Mouse (Mus musculus) brain, embryonic 14.5 days (tissue): ENCODE results near the gene Gm10300. TPM values are rescaled to one million over a fixed set of nuclear protein-coding genes. Genes with fewer than 3 reads are reported as not detected.

Source experiments
- DNase-seq: peaks from one replicate; pipeline ENCODE4 v3.0.0-alpha.2; 2011; ENCODE audit warnings: low read depth
- CTCF ChIP-seq: fragments of 200-500 bp; IDR thresholded peaks from 2 replicates; pipeline ENCODE4 v1.5.1; 2012; ENCODE audit warnings: inconsistent platforms, mild to moderate bottlenecking, moderate library complexity, borderline replicate concordance; ENCODE audit not compliant: insufficient read depth, insufficient read length; ENCODE audit errors: extremely low read depth
- POLR2A ChIP-seq: fragments of 200-500 bp; IDR thresholded peaks from 2 replicates; pipeline ENCODE4 v1.6.1; 2012; ENCODE audit warnings: mild to moderate bottlenecking, inconsistent platforms, borderline replicate concordance; ENCODE audit not compliant: poor library complexity, insufficient read depth, insufficient read length, severe bottlenecking; ENCODE audit errors: extremely low read depth
- polyA plus RNA-seq: library from polyadenylated mRNA; depleted of rRNA; stranded (reverse); fragments of >200 nt; gene quantifications from 2 replicates; pipeline ENCODE4 v1.2.3, GENCODE M21; 2012

The Gm10300 gene
- polyA plus RNA-seq, 1 experiment: not detected

DNA sequence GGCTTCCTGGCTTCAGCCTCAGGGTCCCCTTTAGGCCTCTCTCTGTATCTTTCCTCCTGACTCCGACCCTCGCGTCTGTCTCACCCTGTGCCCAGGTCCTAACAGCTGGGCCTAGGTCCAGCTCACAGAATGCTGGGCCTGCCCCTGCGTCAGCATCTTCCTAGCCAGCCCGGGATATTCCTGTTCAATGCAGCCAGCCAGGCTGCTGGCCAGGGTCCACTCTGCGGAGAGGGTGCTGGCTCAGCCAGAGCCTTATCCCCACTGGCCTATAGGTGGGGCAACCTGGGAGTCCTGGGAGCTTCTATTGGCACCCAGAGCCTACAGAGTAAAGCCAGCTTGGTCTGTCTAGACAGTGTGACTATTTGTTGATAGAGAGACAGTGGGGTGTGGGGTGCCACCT is 1.6 kb upstream of the Gm10300 start:
- DNase-seq: no peak
- TF ChIP-seq CTCF: no peak
- no peak for TF ChIP-seq POLR2A

DNA sequence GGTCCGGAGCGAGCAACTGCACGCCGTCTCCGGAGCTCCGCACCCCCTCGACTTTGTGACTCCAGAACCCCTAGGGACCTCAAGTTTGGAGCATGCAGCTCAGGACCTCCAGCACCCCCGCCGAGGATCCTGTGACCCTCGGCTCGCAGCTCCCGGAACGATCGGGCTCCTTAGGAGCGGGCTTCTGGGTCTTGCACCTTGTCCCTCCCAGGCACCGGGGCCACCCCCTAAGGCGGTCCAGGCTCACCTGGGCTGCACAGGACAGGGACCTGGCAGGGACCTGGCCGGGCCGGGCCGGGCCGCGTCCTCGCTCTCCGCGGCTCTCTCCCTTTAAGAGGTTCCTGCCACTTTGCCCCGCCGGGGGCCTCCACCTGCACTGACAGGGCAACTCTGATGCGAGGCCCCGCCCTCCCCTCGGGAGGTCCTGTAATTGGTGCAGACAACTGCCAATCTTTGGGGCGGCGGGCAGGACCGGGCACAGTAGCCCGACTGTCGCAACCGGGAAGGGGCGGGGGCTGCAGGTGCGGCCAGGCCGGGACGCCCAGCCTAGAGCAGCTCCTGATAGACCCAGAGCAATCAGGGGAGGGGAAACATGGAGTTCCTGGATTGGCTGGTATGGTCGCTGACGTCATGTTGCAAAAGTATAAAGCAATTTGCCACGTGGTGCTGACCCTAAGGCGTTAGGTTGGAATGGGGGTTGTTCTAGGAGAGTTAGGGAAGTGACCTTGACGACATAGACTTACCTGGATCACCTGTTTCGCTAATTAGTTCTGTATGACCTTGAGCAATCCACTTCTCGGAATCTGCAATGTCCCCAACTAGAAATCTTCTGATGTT is 654 bp downstream of the Gm10300 start, which contains the start of gene Epb41:
Epb41 (minus strand) TSS at position 389 of the 837 bp plus-strand sequence.
- TF ChIP-seq CTCF (no peak), POLR2A (no peak)
- peak; percentile 92 for DNase-seq

DNA sequence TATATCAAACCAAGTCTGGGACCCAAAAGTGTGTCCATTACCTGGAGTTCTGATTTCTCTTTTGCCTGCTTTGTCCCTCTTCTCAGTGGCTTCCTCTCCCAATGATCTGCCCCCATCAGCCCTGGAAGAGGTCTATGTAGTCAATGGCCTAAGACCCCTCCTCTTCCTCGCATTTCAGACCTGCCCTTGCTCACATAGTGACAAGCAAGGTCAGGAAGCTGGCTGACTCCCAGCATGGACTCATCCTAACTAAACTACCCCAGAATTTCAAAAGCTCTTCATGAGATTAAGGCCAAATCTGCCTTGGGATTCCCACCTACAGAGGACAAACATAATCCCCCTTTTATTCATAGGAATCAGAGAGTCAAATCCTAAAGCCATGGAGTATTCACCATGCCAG is 1.3 kb downstream of the Gm10300 start:
- TF ChIP-seq POLR2A: no peak
- no peak for TF ChIP-seq CTCF
- DNase-seq: no peak

DNA sequence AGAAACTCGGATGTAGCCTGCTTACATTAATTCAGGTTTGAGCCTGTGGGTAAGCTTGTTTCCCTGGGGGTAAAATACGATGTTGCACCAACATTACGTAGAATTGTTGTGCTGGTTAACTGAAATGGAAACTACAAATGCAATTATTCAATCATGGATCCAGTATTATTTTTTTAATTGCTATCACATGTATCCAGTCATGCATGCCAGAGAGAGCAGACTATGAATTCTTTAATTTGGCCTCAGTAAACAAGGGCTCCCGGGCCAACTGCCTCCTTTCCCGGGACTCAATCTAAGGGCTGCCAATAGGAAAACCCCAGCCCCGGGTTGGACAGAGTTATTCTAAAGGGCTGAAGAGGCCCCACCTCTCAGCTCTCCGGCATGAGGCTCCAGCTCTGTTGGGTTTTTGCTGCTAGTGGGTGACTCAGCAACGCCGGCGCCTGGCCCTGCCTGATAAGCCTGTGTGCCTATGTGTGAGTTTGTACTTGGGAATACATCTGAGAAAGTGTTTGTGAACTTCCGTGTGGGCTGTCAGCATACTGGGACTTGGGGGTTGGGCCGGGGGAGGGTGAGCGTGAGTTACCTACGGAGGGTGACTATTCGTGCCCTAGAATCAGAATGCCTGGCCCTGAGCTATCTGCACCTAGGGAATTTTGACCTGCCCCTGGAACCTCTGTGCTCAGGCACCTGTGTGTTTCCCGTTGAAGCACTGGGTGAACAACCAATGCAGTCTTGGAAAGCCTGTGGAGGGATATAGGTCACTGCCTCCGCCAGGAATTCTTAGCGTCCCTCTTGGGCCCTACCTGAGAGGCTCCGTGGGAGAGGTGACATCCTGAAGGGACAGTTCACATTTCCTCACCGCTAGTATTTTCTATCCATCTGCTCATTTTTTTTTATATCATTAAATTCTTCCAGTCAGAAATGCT is 2.2 kb downstream of the Gm10300 start:
- TF ChIP-seq CTCF (no peak), POLR2A (no peak)
- DNase-seq: peak; percentile 69

DNA sequence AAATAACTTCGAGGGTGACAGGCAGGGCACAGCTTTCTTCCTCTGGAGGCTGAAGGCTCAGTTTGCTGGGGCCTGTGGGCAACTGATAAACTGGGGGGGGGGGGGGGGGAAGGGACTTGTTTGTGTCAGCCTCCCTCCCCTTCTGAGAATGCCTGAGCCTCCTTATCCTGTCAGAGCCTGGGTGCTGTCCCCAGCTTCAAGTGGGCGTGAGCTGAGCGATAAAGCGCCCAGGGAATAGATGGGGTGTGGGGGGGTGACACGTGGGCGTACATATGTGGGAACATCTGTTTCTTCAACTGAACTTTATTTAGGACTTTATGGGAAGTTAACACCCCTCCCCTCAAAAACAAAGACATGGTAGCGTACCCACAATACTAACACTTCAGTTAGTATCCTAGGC is 2.9 kb downstream of the Gm10300 start:
- no peak for DNase-seq
- TF ChIP-seq POLR2A (no peak), CTCF (no peak)

DNA sequence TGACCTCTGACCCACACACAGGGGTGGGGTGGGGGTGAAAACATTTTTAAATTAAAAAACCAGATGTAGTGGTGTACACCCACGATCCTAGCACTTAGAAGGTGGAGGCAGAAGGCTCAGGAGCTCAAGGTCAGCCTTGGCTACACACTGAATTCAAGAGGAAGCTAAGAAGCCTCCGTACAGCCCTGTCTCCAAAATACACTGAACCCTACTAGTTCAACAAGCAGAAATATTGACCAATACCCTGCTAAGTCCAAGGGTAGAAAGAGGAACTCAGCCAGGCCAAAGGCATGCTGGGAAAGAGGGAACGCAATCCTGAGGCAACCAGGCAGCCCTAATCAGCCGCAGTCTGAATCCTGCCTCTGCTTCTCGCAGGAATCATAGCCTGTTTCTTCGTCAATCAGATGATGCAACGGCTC is 3.8 kb downstream of the Gm10300 start:
- TF ChIP-seq CTCF: no peak
- no peak for TF ChIP-seq POLR2A
- no peak for DNase-seq

DNA sequence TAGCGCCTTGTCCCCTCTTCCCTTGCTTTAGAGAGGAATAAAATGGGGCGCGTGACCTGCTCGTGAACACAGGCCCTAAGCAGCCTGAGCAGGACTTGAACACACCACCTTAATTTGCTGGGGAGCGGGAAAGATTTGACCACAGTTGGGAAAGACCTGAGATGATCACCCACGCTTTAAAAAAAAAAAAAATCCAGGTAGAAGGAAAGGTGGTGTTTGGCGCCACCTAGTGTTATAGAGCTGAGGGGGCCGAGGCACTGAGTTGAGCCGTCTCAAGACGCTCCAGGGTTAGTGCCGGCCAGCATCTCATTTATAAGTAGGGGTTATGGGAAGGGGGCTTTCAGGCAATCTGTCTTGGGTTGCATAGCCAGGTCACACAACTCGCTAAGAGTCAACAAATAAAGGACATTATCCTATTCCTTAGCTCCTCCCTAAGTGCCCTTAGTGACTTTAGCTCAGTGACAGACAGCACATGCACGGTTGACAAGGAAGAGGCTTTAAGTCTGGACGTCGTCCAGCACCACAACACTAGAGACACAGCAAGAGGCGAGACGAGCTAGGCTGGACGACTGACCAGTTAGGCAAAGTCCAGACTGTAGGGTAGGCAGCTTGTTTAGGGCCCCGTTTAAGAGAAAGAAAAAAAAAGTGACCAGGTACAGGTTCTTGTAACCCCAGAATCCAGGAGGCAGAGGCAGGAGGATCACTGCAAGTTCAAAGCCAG is 5.2 kb downstream of the Gm10300 start:
- TF ChIP-seq POLR2A (no peak), CTCF (peak; percentile 88)
- DNase-seq: peak; percentile 77

DNA sequence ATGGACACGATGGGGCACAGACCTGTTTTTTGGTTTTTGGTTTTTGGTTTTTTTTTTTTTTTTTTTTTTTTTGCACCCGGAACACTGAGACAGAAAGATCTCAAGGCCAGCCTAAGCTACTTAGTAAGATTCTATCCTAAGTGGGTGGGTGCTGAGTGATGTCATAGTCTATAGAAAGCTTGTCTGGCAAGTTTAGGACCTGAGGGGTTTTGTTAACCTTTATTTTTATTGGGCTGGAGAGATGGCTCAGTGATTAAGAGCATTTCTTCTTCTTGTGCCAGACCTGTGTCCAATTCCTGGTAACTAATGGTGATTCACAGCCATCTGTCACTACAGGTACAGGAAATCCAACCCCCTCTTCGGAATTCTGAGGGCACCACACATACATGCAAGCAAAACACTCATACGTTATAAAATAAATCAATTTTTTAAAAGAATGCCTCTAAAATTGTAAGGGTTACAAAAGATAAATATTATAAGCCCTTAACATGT is 6.0 kb downstream of the Gm10300 start:
- TF ChIP-seq CTCF: no peak
- no peak for TF ChIP-seq POLR2A
- DNase-seq: no peak

DNA sequence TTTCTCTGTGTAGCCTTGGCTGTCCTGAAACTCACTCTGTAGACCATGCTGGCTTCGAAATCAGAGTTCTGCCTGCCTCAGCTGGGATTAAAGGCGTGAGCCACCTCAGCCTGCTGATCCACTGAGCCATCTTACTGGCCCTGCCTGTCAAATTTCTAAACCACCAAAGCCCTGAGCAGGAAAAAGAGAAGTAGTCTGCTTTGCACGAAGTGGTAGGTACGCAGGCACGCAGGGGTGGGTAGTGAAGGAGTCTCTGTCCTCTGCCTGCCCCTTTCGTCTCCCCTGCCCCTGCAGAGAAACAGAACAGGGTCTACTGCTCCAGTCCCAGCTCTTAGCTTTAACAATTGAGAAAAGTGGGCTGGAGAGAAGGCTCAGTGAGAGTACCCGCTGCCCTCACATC is 10.6 kb downstream of the Gm10300 start:
- no peak for TF ChIP-seq POLR2A
- no peak for TF ChIP-seq CTCF
- DNase-seq: no peak

DNA sequence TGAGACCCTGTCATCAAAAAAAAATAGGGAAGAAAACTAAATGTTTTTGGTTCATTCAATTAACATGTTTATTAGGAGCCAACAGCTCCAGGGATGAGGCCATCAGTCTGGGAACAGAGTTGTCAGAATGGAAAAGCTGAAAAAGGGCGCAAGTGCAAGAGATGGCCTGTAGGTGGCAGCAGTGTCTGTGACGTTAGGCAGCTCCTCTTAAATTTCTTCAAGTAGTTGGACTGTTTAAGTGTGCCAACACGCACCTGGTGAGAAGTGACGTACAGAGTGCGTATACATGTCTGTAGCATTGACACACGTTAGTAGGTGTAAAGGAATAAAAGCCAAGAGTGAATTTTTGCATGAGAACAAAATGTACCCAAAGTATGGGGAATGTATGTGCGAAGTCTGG is 14.4 kb downstream of the Gm10300 start:
- TF ChIP-seq POLR2A: no peak
- peak; percentile 94 for TF ChIP-seq CTCF
- peak; percentile 88 for DNase-seq
